Mouse (Mus musculus): ENCODE measurements at regions not wholly inside any gene's neighbourhood (a gene's known extent, or its start where the extent isn't known, plus 50 kb on each side); places are given as distances from the start of the nearest gene placed in this dataset.

GRCm38 (mm10) chr8:128269546-128269945 lies 88.9 kb upstream of the Nrp1 start:
- TF ChIP-seq CTCF (IDR thresholded peaks at IDR 0.05; ENCODE audit: borderline replicate concordance, insufficient read depth, low read depth, low read length) (no peak), POLR2A (IDR thresholded peaks at IDR 0.05; ENCODE audit: borderline replicate concordance, insufficient read depth, low read length) (no peak)
